Mouse (Mus musculus): ENCODE measurements around the gene Btbd1. TPM values are rescaled to one million over a fixed set of nuclear protein-coding genes. Genes with fewer than 3 reads are reported as not detected.
A peak's percentile ranks its signal among the peaks of the same experiment; 100 is the strongest.

Btbd1 gene
- total RNA-seq, 2 experiments from 2014 or later, result 110 to 111 TPM

GRCm38 (mm10) chr7:81763110-81763845 is 66.0 kb downstream of the Btbd1 start:
- Histone ChIP-seq H3K4me3 (peak overlapping the region; percentile 77), H3K27ac (peak overlapping the region; percentile 90)
- peak; percentile 33 to 35 for DNase-seq (ENCODE audit: extremely low spot score in 1 of 2, low spot score in 2 of 2)
- intact Hi-C loops (cut with DNase I), result loop anchor here (1.0 to 5.0 kb wide), 4 partner anchors 56 to 192 kb away; partner anchors contain the start of genes Btbd1, Homer2 and Whamm
- peak; percentile 48 for TF ChIP-seq CTCF (IDR thresholded peaks at IDR 0.05)

- TF ChIP-seq CTCF (IDR thresholded peaks at IDR 0.05), result peak; percentile 37
- Histone ChIP-seq H3K27ac (peak within 1 kb of the TSS; percentile 90), H3K4me3 (peak within 1 kb of the TSS; percentile 77)
- intact Hi-C loops (cut with DNase I), result loop anchor here (1.0 to 5.0 kb wide), 4 partner anchors 56 to 191 kb away; partner anchors contain the start of genes Btbd1, Homer2 and Whamm
- DNase-seq (ENCODE audit: extremely low spot score in 1 of 2, low spot score in 2 of 2), result peak; percentile 81 to 82
Observed at GRCm38 (mm10) chr7:81762180-81763109, 66.8 kb downstream of the Btbd1 start, which contains the start of gene Ramac. TSS of gene Ramac (plus strand) at chr7:81762925.

GRCm38 (mm10) chr7:81747956-81748355 is 81.3 kb downstream of the Btbd1 start:
- intact Hi-C loops (cut with DNase I), result no loop called here
- Histone ChIP-seq H3K4me3 (no peak overlapping the region), H3K27ac (no peak overlapping the region)
- no peak for TF ChIP-seq CTCF (IDR thresholded peaks at IDR 0.05)
- no peak for DNase-seq (ENCODE audit: extremely low spot score in 1 of 2, low spot score in 2 of 2)

- intact Hi-C loops (cut with DNase I), result no loop called here
- no peak for DNase-seq (ENCODE audit: extremely low spot score in 1 of 2, low spot score in 2 of 2)
- Histone ChIP-seq H3K4me3 (no peak overlapping the region), H3K27ac (no peak overlapping the region)
- TF ChIP-seq CTCF (IDR thresholded peaks at IDR 0.05), result peak; percentile 24
Observed at GRCm38 (mm10) chr7:81744145-81744544, 85.1 kb downstream of the Btbd1 start.

Other genes starting within 250 kb of the Btbd1 start
- gene Homer2, start 121.9 kb downstream of the Btbd1 start, total RNA-seq (2021), result 10 to 100 TPM; 68.1 to 77.5 TPM
- gene Ramac, start 66.5 kb downstream of the Btbd1 start, total RNA-seq (2021), result 10 to 100 TPM; 80.9 to 88.7 TPM
- gene 3110040N11Rik, start 40.0 kb downstream of the Btbd1 start, total RNA-seq (2021), result 10 to 100 TPM; 25.1 to 25.9 TPM
- not detected for gene Gm10160, start 26.4 kb upstream of the Btbd1 start, total RNA-seq (2021)
- 10 to 100 TPM; 30.9 to 33.7 TPM for gene Tm6sf1, start 29.6 kb upstream of the Btbd1 start, total RNA-seq (2021)
- gene Hdgfl3, start 105.0 kb upstream of the Btbd1 start, total RNA-seq (2021), result 10 to 100 TPM; 77.9 to 78.9 TPM
- not detected for gene Bnc1, start 162.9 kb upstream of the Btbd1 start, total RNA-seq (2021)